Mouse (Mus musculus): Measurements from ENCODE around the gene Sdk2.
A peak's percentile ranks its signal among the peaks of the same experiment; 100 is the strongest.

The Sdk2 gene

DNA sequence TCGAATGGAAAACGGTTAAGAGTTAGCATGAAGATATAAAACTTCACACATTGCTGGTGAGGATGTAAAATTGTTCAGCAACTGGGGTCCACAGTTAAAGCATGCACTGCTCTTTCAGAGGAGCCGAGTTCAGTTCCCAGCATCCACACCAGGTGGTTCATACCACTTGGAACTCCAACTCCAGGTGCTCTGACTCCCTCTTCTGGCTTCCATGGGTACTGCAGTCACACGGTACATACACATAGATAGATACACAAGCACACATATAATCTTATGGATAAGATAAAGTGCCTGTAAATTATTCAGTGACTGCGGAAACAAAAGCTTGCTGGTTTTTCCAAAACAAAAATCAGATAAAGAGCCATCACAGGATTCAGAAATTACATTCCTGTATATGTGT lies 19.9 kb downstream of the Sdk2 start:
- no peak for DNase-seq (ENCODE audit: low spot score in 2 of 2)

DNA sequence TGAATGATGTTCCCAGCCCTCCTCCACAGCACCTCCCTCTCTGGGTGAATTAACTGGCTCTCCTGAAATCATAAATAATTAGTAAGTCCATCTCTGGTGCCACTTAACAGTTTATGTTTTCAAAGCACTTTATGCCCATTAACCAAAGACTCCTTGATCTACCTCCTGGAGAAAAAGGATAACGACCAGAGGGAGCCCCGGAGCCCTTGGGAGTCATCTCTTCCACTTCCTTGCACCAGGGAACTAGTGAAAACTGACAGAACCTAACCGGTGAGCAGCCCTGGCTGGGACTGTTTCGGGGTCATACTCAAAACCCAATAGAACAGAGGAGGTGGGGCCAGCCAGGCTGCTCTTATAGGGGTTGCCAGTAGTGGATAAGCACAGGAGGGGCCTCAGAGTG lies 22.5 kb downstream of the Sdk2 start:
- DNase-seq (ENCODE audit: low spot score in 2 of 2): no peak

DNA sequence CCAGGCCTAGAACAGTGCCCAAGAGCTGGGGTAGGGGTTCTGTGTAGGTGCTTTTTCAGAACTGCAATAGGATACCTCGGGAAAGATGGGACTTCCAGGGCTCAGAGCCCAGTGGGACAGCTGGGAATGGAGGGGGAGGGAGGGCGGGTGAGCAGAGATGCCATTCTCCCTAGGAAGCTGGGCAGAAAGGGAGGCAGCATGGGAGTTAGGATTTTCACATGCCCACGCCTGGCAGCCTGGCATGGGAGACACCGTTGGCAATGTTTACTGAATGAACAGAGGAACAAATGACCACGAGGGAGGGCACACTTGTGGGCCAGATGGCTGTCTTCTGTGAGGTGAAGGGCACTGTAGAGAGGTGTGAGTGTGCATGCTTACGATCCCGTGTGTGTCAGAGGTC lies 23.3 kb downstream of the Sdk2 start:
- no peak for DNase-seq (ENCODE audit: low spot score in 2 of 2)

DNA sequence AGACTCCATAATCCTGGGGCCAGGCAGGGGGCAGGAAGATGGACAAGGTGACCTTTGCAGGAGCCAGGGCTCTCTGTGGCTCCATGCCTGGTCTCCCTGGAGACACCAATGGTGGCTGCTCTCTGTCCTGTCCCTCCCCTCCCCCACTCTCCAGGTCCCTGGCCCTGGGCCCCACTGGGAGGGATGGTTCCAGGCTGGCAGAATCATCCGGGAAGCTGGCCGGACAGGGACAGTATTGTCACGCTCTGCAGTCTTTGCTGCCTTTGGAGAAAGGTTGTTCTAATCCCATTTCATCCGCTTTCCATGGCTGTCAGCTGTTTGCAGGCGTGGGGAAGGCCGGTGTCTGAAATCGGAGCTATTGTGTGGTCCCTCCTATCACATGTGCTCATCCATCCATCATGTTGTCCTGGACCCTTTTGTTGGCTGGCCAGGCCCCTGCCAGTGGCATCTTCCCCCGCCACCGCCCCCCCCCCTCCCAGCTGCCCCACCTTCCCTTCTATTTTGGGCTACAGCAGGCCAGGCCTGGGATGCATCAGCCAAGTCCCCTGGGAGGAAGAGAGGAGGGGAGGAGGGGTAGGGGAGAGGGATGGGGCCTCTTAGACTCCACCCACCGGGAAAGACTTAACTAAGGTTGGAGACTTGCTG lies 26.3 kb downstream of the Sdk2 start:
- no peak for DNase-seq (ENCODE audit: low spot score in 2 of 2)

DNA sequence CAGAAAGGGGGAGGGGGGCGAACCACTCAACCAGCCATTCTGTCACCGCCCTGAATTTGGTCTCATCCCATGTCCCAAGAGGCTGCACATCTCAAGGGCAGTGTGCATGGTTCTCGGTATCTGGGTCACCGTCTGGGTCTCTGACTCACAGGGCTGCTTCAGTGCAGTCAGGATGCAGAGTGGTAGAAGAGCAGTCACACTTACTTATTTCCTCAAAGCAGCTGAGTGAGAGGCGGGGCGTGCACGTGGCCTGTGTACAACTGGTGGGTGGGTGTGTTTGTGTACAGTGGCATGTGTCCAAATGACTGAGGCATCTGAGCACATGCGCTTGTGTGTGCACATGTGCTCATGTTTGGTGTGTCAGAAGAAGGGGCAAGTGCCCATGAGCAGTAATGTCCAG lies 28.8 kb downstream of the Sdk2 start:
- DNase-seq (ENCODE audit: low spot score in 2 of 2): peak; percentile 16 to 17

DNA sequence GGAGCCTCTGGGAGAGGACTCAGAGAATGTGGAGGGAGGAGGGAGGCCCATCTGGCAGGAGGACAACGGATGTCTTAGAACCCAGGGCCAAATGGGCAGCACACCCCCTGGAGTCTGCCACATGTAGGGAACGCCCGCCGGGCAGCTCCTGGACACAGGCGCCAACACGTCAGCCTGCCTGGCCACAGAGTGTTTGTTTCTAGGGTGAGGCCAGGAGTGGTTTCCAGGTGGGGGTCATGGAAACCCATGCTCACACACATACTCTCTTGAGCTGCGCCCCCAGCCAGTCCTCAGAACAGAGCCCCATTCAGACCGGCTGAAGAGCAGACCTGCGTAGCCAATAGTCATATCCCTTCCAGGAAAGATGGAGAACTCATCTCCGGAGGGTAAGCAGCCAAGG lies 35.4 kb downstream of the Sdk2 start:
- no peak for DNase-seq (ENCODE audit: low spot score in 2 of 2)

DNA sequence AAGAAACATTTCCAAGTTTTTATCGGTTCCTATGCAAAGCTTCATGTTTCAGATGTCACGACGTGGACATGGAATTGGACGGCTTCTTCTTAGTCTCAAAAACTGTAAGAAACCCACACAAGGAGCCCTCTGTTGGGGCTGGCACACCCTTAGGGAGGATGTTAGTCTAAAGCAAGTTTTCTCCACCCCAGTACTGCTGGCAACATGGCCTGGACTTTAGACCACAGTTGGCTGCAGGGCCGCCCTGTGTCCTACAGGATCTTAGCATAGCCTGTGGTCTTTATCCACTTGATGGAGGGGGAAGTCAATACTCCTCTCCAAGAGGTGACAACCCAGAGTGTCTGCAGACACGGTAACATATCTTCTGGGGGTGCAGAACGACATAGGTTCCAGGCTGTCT lies 36.6 kb downstream of the Sdk2 start:
- no peak for DNase-seq (ENCODE audit: low spot score in 2 of 2)

DNA sequence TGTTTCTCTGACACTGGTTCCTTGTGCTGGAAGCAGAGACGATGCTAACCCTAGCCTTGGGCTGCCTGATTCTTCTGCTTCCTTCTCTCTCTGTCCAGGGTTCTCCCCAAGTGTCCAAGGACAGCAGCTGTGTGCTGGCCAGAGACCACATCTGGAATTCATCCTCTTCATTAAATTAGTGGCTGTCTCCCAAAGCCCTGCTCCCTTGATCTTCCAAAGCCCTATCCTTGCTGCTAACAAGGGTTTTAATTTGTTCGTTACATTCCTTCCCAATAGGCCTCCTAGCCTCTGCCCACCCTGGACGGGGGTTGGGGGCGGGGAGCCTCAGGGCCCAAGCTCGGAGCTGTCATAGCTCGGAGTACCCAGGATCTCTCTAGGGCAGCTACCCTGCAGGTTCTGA lies 38.3 kb downstream of the Sdk2 start:
- DNase-seq (ENCODE audit: low spot score in 2 of 2): no peak

DNA sequence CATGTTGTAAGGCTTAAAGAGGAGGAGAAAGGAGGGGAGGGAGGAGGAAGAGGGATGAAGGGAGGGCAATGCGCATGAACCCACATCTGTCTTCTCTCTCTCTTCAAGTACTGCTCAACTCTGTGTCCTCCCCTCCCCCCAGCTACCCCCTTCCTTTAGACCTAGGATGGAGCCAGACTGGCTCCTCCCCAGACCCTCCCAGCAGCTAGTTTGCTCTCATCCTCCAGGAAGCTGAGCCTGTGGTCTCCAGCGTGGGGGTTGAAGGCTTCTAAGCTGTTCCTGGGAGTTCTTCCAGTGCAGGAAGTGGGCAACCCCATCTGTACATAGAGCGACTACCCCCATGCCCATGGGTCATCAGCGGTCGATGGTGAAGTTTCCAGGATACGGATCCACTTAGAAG lies 38.8 kb downstream of the Sdk2 start:
- no peak for DNase-seq (ENCODE audit: low spot score in 2 of 2)

DNA sequence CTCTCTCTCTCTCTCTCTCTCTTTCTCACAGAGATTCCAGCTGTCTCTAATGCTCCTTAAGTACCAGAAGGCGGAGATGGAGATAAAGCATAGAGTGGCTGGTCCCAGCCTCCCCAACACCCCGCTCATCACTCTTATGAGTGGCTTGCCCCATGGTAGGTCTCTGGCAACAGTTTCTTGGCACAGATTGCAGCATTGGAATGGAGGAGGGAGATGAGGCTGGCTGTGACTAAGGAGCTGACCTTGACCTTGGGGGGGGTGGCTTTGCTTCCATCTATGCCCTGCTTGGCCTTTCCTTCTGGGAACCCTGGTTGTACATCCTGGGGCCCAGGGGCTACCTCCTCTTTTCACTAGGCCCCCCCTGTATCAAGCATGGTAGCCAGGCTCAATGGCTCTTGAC lies 41.8 kb downstream of the Sdk2 start:
- no peak for DNase-seq (ENCODE audit: low spot score in 2 of 2)

DNA sequence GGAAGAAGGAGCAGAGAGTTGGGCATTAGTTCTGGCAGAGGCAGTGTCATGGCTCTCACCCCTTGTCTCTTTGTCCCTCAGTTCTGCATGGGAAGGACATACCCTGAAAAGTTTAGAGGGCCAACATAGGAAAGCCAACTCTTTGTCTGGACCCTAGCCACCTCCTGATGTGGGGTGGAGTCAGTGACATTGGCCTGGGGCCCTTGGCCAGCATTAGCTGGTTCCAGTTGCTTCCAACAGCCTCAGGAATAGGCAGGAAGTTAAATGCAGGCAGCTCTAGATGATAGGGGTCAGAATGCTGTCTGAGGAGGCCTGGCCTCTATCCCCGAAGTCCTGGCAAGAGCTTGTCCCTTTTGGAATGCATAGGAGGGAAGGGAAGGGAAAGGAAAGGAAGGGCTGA lies 42.9 kb downstream of the Sdk2 start:
- DNase-seq (ENCODE audit: low spot score in 2 of 2): no peak

DNA sequence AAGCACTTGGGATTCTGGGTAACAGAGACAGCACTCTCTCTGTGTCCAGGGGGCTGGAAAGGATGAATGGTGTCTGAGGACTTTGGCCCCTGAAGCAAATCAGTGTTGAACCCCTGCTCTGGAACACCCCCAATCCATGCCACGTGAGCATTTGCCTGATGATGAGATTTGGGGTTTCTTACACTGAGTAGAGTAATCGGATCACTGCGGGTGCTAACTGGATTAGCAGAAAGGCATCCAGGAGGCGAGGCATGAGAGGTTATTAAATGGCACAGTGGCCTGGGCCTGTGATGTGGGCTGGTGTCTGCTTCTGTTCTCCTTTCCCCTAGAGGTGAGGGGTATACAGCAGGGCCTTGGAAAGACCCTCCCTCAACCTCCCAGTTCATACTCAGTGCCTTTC lies 44.7 kb downstream of the Sdk2 start:
- no peak for DNase-seq (ENCODE audit: low spot score in 2 of 2)

DNA sequence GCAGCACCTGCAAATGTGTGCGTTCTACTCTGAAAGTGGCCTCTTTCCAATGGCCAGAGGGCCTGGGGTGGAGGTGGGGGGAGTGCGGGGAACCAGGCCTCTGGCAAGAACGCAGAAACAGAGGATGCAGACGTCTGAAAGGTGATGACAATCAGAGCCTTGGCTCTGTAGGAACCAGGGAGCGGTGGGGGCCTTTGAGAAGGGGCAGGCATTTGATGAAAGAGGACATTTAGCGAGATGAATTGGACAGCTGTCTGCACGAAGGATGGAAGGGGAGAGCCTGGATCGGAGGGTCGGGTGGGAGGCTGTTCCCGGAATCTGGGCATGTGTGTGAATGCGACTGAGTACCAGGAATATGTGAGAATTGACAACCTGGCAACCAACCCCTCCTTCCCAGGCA lies 47.8 kb downstream of the Sdk2 start:
- DNase-seq (ENCODE audit: low spot score in 2 of 2): no peak

DNA sequence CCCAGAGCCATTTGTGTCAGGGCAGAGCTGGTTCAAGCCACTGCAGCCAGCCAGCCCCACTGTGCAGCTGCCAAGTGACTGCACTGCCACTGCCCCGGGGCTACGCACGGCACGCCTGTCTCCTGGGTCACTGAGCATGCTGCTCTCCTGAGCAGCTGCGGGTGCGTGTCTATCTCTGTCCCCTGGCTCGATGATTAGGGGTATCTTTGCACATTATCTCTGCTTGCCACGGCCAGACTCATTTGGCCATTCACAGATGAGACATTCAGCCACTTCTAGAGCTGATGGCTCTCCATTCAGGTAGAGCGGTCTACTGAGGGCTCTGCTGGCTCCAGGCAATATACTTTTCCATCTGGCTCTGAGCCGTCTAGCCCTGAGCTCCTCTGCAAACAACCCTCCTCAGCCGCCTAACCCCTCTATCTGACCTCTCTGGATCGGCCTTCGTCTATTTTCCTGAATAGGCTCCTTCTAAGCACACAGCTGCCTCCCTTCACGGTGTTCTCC lies 49.9 kb downstream of the Sdk2 start:
- no peak for DNase-seq (ENCODE audit: low spot score in 2 of 2)

DNA sequence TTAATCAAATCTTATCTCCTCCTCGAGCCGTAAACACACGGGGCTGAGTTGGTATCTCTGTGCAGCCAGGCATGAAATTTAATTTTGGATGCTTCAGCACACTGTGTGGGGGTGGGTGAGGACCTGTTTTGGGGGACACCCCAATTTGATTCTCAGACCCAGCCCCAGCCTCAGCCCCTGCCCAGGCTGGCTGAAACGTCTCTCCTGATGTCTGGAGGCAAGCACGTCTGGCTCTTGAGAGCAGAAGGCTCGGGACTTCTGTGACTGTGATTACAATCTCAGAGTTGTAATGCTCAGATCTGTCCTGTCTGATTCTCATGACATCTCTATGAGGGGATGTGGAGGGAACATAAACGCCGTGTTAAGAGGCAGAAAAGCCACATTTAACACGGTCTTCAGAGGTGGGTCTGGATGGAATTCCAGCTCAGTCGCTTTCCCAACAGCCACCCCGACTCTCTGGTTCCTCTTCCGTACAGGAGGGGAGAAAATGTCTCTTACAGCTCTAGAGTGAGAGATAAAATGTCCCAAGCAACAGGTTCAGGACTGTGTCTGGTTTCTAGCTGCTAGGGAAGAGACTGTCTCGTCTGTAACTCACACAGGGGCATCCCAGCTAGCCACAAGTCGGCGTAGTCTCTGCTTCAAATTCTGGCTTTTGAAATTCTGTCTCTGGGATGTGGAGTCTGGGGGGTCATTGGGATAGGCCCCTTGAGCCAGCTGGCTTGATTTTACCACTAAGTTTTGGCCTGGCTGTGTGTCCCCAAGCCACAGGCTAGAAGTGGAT lies 50.5 kb downstream of the Sdk2 start:
- DNase-seq (ENCODE audit: low spot score in 2 of 2): no peak

DNA sequence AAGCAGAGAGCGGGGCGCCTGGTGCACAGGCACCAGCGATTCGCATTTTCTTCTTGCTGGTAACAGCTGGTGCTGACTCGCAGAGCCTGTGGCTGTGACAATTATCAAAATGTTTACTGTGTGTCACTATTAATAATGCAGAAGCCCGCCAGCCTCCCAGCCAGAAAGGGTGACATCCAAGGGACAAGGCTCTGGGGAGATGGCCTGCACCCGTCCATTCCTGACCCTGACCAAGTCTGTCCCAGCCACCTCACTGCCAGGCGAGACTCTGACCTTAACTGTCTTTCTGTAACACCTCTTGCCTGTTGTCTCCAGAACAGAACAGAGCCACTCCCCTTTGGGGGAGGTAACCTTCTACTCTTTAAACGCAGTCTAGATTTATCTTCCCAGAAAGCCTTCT lies 55.3 kb downstream of the Sdk2 start:
- no peak for DNase-seq (ENCODE audit: low spot score in 2 of 2)

DNA sequence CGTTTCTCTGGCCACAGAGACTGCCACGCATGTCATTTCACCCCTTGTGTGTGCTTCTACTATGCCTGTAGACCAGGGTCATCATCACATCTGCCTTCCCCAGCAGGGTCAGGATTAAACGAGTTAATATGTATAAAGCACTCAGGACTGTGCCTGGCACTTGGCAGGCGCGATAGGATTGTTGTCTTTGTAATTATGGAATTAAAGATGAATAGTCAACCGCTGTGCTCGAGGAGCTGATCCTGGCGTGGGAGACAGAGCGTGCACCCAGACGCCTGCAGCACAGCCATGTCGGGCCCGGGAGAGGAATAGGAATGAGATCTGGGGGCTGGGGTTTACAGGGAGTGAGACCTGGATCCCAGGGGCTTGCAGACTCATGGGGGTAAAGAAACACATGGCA lies 61.0 kb downstream of the Sdk2 start:
- DNase-seq (ENCODE audit: low spot score in 2 of 2): no peak

DNA sequence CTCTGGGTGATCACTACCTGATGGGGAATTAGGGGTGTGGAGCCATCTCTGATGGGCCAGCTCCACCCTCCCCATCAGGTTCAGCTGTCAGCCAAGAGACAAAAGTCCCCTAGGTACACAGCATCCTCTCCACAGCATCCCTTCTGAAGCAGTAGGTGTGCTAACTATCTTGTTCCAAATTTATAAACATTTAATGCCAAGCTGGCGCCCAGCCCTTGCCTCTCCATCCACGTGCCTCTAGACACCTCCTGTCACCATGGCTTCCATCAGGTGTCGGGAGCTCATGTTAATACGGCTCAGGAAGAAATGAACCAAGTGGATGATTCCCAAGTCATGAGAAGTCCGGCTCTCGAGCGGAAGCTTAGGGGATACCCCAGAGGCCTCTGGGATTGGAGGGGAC lies 62.2 kb downstream of the Sdk2 start:
- no peak for DNase-seq (ENCODE audit: low spot score in 2 of 2)

DNA sequence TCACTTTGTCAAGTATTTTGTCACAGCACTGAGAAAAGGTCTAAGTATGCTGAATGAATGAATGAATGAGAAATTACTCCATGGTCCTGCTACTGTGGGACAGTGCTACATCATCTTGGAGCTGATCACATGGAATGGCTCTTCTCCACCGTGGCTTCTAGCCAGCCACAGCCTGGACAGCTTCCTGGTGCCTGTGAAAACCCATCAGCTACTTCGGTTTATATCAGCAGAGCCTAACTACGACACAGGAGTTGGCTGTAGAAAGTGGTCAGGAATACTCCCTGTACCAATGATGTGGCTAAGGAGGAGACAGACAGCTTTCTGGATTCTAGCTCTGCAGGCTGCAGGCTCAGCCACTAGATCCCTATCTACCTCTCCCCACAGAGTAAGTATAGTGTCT lies 63.7 kb downstream of the Sdk2 start:
- no peak for DNase-seq (ENCODE audit: low spot score in 2 of 2)

DNA sequence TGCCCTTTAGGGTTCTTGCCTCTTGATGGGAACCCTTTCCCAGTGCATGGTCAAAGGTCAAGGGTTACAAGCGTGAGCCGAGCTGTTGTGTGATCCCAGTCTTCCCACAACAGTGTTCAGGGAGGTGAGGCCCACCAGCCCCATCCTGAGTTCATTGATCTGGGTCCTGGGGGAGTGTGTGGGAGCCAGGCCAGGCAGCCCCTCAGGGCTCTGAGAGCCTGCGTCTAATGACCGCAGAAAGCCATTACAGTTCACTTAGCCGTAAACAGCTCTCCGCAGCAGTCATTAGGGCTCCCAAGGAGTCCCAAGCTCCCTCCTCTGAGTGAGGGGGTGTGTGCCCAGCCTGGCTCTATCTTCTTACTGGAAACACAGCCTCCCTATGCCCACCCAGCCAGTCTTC lies 66.8 kb downstream of the Sdk2 start:
- no peak for DNase-seq (ENCODE audit: low spot score in 2 of 2)

DNA sequence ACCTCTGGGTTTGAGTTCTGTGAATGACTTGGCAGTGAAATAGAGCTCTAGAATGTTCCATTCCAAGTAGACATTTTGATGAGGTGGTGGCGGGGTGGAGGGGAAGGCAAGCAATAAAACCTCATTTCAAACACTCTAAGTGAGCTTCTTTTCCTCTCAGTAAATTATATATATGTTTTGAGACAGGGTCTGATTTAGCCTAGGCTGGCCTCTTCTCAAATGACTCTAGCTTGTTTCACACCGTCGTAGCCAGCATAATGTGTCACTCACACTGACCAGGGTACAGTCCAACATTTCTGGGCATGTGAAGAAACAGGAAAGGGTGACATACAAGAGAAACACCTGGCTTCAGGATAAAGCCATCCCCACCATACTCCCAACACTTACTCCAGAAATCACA lies 68.1 kb downstream of the Sdk2 start:
- no peak for DNase-seq (ENCODE audit: low spot score in 2 of 2)

DNA sequence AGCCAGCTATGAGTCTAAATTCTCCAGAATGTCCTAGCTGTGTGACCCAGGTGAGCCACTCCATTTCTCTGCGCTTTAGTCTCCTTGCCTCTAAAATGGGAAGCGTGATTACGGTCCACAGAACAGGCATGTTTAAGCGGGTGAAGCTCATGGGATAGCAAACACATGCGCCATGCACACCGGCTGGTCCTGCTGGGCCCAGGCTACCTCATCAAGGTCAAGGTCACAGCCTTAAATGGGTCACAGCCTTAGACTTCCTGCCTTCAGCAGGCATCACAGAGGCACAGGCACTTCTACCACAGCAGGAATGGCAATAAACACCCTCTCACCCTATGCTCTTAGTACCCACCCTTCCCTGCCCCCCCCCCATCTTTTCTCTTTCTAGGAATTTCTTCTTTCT lies 72.9 kb downstream of the Sdk2 start:
- DNase-seq (ENCODE audit: low spot score in 2 of 2): no peak

DNA sequence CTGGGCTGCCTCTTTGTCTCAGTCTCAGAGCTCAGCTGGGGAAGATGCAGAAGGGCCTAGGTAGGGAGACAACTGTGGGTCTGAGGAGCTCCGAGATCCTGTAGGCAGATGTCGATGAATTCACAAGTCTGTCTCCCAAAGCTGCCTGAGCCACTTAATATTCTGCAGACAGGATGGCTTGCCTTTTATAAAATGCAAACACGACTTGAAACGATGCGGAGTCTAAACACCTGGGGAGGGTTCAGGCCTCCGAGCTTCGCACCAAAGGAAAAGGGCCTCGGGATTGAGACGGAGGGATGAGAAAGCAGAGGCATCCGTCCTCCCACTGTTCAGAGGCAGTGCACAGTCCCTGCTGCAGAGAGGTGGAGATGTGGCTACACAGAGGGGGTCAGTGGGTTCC lies 74.0 kb downstream of the Sdk2 start:
- DNase-seq (ENCODE audit: low spot score in 2 of 2): no peak

DNA sequence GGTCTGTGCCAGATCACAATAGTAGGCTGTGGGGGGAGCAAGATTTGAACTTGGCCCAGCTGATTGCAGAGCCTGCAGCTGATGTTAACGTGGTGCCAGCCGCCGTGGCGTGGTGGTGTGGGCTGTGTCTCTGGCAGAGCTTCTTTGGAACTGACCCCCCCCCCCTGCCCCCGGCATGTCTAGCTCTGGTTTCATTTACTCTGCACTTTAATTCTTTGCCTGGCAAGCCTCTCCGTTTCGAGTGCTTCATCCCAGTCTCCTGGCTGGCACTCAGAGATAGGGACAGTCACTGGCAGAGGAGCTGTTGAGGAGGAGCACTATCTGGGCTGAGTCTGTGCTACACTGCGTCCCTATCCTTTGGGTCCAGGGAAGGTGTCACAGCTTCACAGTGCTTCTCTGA lies 75.0 kb downstream of the Sdk2 start:
- no peak for DNase-seq (ENCODE audit: low spot score in 2 of 2)

Data from frontal cortex, postnatal 25 days (tissue).